Mouse (Mus musculus): ENCODE results near the gene Asic2.

Asic2 gene

DNA sequence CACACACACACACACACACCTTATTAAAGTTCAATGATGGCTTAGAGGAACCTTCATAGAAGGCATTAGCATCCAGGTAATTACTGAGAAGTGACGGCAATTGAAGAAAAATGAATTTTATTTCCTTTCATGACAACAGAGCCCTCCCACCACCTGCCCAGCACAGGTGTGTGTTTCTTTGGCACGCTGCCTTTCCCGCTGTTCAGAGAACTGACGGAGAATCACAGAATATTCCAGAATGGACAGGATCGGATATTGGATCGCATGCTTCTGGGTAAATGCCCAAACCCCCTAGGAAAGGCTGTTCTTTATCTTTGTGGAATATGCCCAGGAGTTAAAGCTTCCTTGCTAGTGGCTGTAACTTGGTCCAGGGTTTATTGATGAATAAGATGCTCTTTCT, 954.8 kb downstream of the Asic2 start:
- no peak for DNase-seq (ENCODE audit: low spot score in 2 of 2)

DNA sequence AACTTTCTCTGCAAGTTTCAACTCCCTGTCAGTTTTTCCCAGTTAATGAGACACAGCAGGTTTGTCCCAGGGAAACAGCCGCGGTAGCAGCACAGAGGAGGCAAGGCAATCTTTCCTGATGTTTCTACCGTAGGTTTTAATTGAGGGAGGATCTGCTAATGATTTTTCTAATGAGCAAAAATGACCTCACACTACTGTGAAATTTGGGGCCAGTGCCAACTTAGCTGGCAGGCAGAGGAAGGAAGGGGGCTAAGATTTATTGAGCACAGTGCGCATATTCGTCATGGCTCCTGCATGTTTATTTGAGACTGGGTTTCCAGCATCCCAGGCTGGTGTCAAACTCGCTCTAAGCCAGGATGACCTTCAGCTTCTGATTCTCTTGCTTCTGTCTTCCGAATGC, 957.5 kb downstream of the Asic2 start:
- no peak for DNase-seq (ENCODE audit: low spot score in 2 of 2)

DNA sequence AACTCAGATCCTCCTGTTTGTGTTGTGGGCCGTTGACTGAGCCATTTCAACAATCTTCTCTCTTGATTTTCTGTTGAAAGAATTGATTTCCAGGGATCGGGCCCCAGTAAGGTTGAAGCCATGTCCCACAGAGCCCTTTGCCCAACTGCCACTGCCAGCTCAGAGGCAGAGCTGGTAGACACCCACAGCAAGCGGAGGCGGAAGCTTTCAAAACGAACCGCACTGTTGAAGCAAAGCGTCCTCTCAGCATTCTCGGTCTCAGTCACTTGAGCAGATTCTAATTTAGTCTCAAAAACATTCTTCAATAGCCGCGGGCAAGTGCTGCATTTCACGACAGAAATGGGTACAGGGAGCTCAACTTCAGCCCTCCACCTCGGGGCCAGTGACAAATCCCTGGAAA, 958.9 kb downstream of the Asic2 start:
- DNase-seq (ENCODE audit: low spot score in 2 of 2) = no peak

DNA sequence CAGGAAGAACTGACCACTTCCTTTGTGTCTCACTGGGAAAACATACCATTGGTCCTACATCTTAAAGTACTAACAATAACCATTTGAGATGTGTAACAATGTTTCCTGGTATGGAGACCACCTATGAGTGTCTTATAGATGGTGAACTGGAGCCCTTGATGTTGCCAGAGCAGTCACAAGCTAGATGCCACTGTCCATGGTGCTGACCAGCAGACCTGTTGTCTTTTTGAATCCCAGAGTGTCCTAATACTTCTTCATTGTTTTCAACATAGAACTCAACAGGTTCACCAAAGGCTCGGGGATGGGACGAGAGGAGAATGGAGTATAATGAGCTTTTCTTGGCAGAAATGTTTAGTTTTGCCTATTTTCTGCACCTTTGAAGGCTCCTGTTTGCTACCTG, 962.4 kb downstream of the Asic2 start:
- no peak for DNase-seq (ENCODE audit: low spot score in 2 of 2)

DNA sequence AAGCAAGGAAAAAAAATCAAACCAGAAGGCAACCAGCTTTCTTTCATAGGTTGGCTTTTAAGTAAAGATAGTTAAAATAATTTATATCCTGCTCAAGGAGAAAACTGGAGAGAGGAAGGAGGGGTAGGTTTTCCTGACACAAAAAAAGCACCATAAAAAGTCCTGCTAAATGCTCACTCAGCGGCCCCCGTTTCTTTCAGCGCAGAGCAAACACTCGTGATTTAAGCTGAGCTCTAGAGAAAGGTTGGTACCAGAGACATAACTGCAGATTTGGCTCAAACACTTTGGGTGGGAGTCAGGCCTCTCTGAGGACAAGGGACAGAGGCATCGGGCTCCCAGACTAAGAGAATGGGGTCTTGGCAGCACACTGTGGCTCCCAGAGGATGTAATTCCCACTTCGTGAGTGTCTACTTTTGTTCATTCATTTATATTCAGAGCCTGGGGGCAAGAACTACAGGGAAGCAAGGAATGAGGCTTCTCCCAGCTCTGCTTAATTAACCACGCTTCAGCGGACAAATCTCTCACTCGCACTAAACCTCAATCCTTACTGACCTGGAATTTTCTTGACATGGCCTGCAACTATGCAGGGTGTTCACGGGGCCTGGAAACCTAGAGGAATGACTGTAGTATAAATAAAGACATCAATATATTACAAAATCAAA, 965.4 kb downstream of the Asic2 start:
- DNase-seq (ENCODE audit: low spot score in 2 of 2) = no peak

DNA sequence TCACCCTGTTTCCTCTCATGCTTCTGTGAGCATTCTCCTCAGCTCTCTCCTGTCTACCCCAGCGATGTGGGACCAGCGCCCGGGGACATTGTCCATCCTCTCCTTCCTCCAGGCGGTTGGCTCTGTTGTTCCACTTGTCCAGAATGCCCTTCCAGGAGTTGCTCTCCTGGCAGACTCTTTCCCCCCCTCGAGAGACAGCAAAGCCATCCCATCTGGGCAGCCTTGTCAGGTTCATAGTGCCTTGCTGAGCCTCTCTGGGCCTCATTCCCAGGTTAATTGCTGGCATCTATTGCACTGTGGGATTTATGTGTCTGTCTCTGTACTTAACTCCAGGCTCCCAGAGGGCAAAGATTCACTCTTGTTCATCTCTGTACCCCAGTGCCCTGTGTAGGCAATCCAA, 972.6 kb downstream of the Asic2 start:
- DNase-seq (ENCODE audit: low spot score in 2 of 2) = no peak

- no peak for DNase-seq (ENCODE audit: low spot score in 2 of 2)
Measured at GRCm38 (mm10) chr11:80983530-80983929, 984.7 kb downstream of the Asic2 start.

GRCm38 (mm10) chr11:80976239-80976855, 991.9 kb downstream of the Asic2 start:
- DNase-seq (ENCODE audit: low spot score in 2 of 2) = no peak

GRCm38 (mm10) chr11:80974616-80975015, 993.6 kb downstream of the Asic2 start:
- DNase-seq (ENCODE audit: low spot score in 2 of 2) = no peak

GRCm38 (mm10) chr11:80973976-80974375, 994.3 kb downstream of the Asic2 start:
- no peak for DNase-seq (ENCODE audit: low spot score in 2 of 2)

DNA sequence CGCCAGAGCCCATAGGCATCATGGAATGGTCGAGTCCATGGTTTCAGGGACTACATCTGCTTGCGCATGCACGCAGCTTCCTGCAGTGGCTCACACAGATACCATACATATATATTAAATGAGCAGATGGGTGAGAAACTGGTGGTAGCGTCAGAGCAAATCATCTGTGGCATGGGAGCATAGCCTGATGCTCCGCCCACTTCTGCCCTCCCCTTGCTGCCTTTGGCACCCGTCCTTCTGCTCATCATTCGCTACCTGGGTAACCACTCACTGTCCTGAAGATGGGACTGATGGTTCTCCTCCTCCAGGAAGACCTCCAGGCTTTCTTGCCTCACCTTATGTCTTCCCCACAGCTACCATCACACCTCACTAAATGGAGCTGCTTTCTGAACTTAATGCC, 995.0 kb downstream of the Asic2 start:
- no peak for DNase-seq (ENCODE audit: low spot score in 2 of 2)

GRCm38 (mm10) chr11:80967544-80967943, 1000.7 kb downstream of the Asic2 start:
- no peak for DNase-seq (ENCODE audit: low spot score in 2 of 2)

- no peak for DNase-seq (ENCODE audit: low spot score in 2 of 2)
Measured at GRCm38 (mm10) chr11:80966040-80966439, 1002.2 kb downstream of the Asic2 start.

- DNase-seq (ENCODE audit: low spot score in 2 of 2) = no peak
Measured at GRCm38 (mm10) chr11:80961326-80961725, 1006.9 kb downstream of the Asic2 start.

DNA sequence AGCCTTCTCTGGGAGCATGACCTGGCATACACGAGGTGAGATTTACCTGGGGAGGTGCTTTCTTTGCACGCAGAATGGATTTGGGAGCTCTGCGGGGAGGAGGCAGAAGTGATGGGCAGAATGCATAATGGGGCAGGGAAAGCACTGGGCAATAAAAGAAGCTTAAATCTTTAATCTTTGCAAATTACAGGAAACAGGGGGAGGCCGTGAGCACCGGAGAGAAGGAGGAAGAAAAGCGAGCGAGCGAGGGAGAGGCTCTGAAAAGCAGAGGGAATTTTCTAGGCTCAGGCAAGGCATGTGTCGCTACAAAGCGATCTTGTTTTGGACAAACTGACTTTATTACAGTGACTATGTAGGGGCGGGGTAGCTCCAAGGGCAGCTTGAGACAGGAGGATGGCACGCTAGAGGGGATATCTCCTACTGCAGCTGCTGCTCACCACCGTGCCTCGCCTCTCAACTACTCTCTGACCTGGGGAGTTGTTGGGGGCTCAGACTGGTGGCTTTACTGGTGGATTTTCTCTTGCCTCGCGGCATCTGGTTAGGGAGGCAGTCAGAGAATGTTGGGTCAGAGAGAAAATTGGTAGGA, 1010.1 kb downstream of the Asic2 start:
- no peak for DNase-seq (ENCODE audit: low spot score in 2 of 2)

- no peak for DNase-seq (ENCODE audit: low spot score in 2 of 2)
Measured at GRCm38 (mm10) chr11:80955915-80956314, 1012.3 kb downstream of the Asic2 start.

- no peak for DNase-seq (ENCODE audit: low spot score in 2 of 2)
Measured at GRCm38 (mm10) chr11:80954147-80954546, 1014.1 kb downstream of the Asic2 start.

- no peak for DNase-seq (ENCODE audit: low spot score in 2 of 2)
Measured at GRCm38 (mm10) chr11:80949068-80949738, 1019.1 kb downstream of the Asic2 start.

- no peak for DNase-seq (ENCODE audit: low spot score in 2 of 2)
Measured at GRCm38 (mm10) chr11:80948103-80948502, 1020.2 kb downstream of the Asic2 start.

DNA sequence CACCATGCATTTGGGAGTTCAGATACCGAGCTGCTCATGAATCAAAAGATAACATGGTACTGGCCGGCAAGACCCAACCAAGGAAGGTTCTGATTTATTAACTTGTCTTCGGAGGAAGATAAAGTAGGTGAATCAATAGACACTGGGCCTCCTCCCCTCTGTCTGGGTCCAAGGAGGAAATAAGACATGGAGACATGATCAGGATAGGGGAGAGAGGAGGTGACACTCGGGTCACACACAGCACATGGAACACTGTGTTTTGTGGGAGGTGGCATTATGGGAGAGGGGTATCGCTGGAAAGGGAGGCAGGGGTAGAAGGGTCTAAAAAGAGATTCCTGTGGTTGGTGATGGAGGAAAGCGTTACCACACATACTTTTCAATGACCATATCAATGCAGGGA, 1022.1 kb downstream of the Asic2 start:
- DNase-seq (ENCODE audit: low spot score in 2 of 2) = no peak

GRCm38 (mm10) chr11:80923286-80923951, 1044.8 kb downstream of the Asic2 start:
- no peak for DNase-seq (ENCODE audit: low spot score in 2 of 2)

DNA sequence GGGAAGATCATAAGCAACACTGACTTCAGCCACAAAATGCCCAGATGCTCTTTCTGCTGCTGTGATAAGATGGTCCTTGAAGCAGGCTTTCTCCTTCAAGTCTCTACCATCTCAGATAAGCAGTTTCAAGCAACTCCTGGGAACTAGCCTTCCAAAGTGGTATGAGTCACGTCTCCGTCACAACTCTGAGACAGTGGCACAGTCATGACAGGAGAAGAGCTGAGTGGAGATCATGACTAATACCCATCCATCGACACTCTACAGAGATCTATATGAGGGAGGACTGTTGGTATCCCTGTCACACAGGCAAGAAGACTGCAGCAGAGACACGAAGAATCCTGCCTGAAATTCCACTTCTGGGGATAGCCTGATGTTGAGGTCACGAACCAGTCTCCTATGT, 1049.9 kb downstream of the Asic2 start:
- DNase-seq (ENCODE audit: low spot score in 2 of 2) = no peak

Measured in natural killer cell, adult 2 months (primary cell).